Mouse (Mus musculus) CD4-positive naive resting alpha-beta T cell, adult 76 days (primary cell): ENCODE results near the gene Slco1c1. TPM values are rescaled to one million over a fixed set of nuclear protein-coding genes. Genes with fewer than 3 reads are reported as not detected.

Source experiments
- total RNA-seq: library from RNA; stranded (reverse); gene quantifications from one replicate; pipeline ENCODE4 v1.2.4, GENCODE M21; 2023

The Slco1c1 gene
- total RNA-seq = not detected

GRCm38 (mm10) chr6:141523747-141524640 lies at the start of gene Slco1c1:
TSS of gene Slco1c1 (plus strand) at chr6:141524368.

Other genes with a start within 250 kb of the Slco1c1 start
- not detected for gene Slco1b2, start 105.2 kb downstream of the Slco1c1 start, total RNA-seq
- gene Gm5724, start 249.4 kb downstream of the Slco1c1 start, total RNA-seq = not detected